32 mouse cellular contexts compared by ENCODE assay signal in the genomic region with DNA sequence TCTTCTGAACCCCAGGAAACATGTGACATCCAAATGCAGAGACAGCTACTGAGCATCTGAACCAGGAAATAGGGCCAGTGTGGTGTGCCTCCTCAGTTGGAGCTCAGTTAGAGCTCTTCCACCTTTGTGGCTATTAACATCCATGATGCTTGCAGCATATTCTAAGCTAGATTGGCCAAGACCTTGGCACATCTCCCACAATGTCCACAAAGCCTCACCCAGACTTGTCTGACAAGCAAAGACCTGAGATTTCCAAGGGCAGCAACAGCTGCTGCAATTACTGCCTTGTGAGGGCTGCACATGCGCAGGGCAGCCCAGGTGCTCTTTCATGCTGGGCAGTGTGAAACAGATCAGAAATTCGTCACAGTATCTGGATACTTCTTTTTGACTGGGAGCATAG. TPM values are rescaled to one million over a fixed set of nuclear protein-coding genes. Genes with fewer than 3 reads are reported as not detected.
A peak's percentile ranks its signal among the peaks of the same experiment; 100 is the strongest.
DNase-seq lines count a peak whose midpoint lies in the region; ATAC-seq lines count a peak whose summit lies in the region.
"Had no signal": no experiment of that assay in that cellular context is flagged by ENCODE, and none has a peak within 500 bp of the region (broad histone marks: within the 10 kb centered on the region; RNA-seq: fewer than 3 reads in every experiment).

No protein-coding gene starts in this region.

- no peaks in the 10 kb centered on the region for H3K27me3 ChIP-seq in embryonic facial prominence, embryonic 14.5 days (replicated peaks; ENCODE audit: control insufficient read depth, insufficient read depth, low read length)
- no peaks in the 10 kb centered on the region for H3K27me3 ChIP-seq in embryonic facial prominence, embryonic 10.5 days (replicated peaks; ENCODE audit: low read depth, poor library complexity, severe bottlenecking)
- H3K27me3 ChIP-seq: embryonic facial prominence, embryonic 15.5 days; forebrain, embryonic 13.5 days; hindbrain, embryonic 15.5 days; limb, embryonic 15.5 days; megakaryocyte, embryonic 14.5 days; midbrain, embryonic 12.5 days; neural tube, embryonic 13.5 days had no signal

- DNase-seq in embryonic facial prominence, embryonic 14.5 days (ENCODE audit: low spot score) = peak; percentile 36
- no peak for DNase-seq in embryonic facial prominence, embryonic 10.5 days (ENCODE audit: low spot score)
- DNase-seq in thymus, postnatal 25 days = peak; percentile 8
- DNase-seq in thymus, postnatal 0 days (ENCODE audit: low spot score) = no peak
- peak; percentile 87 for DNase-seq in fat pad, adult 2 months (ENCODE audit: extremely low read depth, low read depth, low spot score)
- DNase-seq in urinary bladder, postnatal 36 days (ENCODE audit: low spot score in 2 of 2) = peak; percentile 52 to 62
- DNase-seq in left cerebral cortex, postnatal 10 days (ENCODE audit: extremely low spot score in 1 of 2, low spot score in 2 of 2) = no peak
- DNase-seq: adrenal gland, adult 2 months; cerebellum, adult 11-12 months; cerebellum, adult 9-11 months; gastrocnemius, postnatal 10 days; heart, postnatal 14 days; kidney, adult 18-20 months; kidney, postnatal 36 days; lung, postnatal 4 days; right cerebral cortex, postnatal 4 days; thymus, adult 2 months had no signal

- ATAC-seq in embryonic facial prominence, embryonic 14.5 days (ENCODE audit: low read depth) = no peak
- ATAC-seq: CD4-positive, CD25-positive, alpha-beta regulatory T cell, adult 4 months; forebrain, embryonic 13.5 days; inflammation-experienced regulatory T-cells, adult 6 months had no signal

- intact Hi-C loops in left cerebral cortex, postnatal 10 days (cut with DNase I) = no loop called here

- H3K27ac ChIP-seq in embryonic facial prominence, embryonic 14.5 days (replicated peaks; ENCODE audit: low read depth, low read length) = no peak overlapping the region
- H3K27ac ChIP-seq in embryonic facial prominence, embryonic 10.5 days (replicated peaks) = no peak overlapping the region
- H3K27ac ChIP-seq: embryonic facial prominence, embryonic 15.5 days; forebrain, embryonic 13.5 days; hindbrain, embryonic 10.5 days; hindbrain, embryonic 15.5 days; layer of hippocampus, adult 2 months; left cerebral cortex, adult 2 months; limb, embryonic 15.5 days; midbrain, embryonic 12.5 days; neural tube, embryonic 13.5 days had no signal

- 63% methylated on average over 2 of the region's 2 CpGs for WGBS in embryonic facial prominence, embryonic 14.5 days
- WGBS in embryonic facial prominence, embryonic 10.5 days = 83% methylated on average over 2 of the region's 2 CpGs

- no peak overlapping the region for H3K9ac ChIP-seq in embryonic facial prominence, embryonic 14.5 days (ENCODE audit: low read depth, low read length)
- H3K9ac ChIP-seq: embryonic facial prominence, embryonic 15.5 days; forebrain, embryonic 13.5 days; hindbrain, embryonic 15.5 days; limb, embryonic 15.5 days; midbrain, embryonic 12.5 days; neural tube, embryonic 13.5 days had no signal

- H3K4me3 ChIP-seq in embryonic facial prominence, embryonic 14.5 days (ENCODE audit: low read depth, low read length) = no peak overlapping the region
- no peak overlapping the region for H3K4me3 ChIP-seq in embryonic facial prominence, embryonic 10.5 days
- H3K4me3 ChIP-seq: embryonic facial prominence, embryonic 15.5 days; forebrain, embryonic 13.5 days; hindbrain, embryonic 10.5 days; hindbrain, embryonic 15.5 days; layer of hippocampus, adult 2 months; left cerebral cortex, adult 2 months; limb, embryonic 15.5 days; megakaryocyte, embryonic 14.5 days; midbrain, embryonic 12.5 days; neural tube, embryonic 13.5 days had no signal

- no peak overlapping the region for H3K4me2 ChIP-seq in embryonic facial prominence, embryonic 14.5 days (ENCODE audit: low read depth, low read length)
- H3K4me2 ChIP-seq: embryonic facial prominence, embryonic 15.5 days; forebrain, embryonic 13.5 days; hindbrain, embryonic 15.5 days; limb, embryonic 15.5 days; midbrain, embryonic 12.5 days; neural tube, embryonic 13.5 days had no signal

- H3K9me3 ChIP-seq in embryonic facial prominence, embryonic 14.5 days (ENCODE audit: control insufficient read depth, low read length) = no peaks in the 10 kb centered on the region
- H3K9me3 ChIP-seq in embryonic facial prominence, embryonic 10.5 days = no peaks in the 10 kb centered on the region
- H3K9me3 ChIP-seq: embryonic facial prominence, embryonic 15.5 days; forebrain, embryonic 13.5 days; hindbrain, embryonic 10.5 days; hindbrain, embryonic 15.5 days; limb, embryonic 15.5 days; midbrain, embryonic 12.5 days; neural tube, embryonic 13.5 days had no signal

- no peaks in the 10 kb centered on the region for H3K36me3 ChIP-seq in embryonic facial prominence, embryonic 14.5 days (ENCODE audit: control insufficient read depth, insufficient read depth, low read length)
- no peaks in the 10 kb centered on the region for H3K36me3 ChIP-seq in embryonic facial prominence, embryonic 10.5 days (replicated peaks)
- H3K36me3 ChIP-seq: embryonic facial prominence, embryonic 15.5 days; hindbrain, embryonic 10.5 days; hindbrain, embryonic 15.5 days; limb, embryonic 15.5 days; midbrain, embryonic 12.5 days; neural tube, embryonic 13.5 days had no signal

- H3K4me1 ChIP-seq in embryonic facial prominence, embryonic 14.5 days (ENCODE audit: control insufficient read depth, insufficient read depth, low read length) = no peaks in the 10 kb centered on the region
- H3K4me1 ChIP-seq in embryonic facial prominence, embryonic 10.5 days = no peaks in the 10 kb centered on the region
- H3K4me1 ChIP-seq: hindbrain, embryonic 15.5 days; limb, embryonic 15.5 days; megakaryocyte, embryonic 14.5 days; neural tube, embryonic 13.5 days had no signal

RNA-seq across cellular contexts. Expression of gene Grik1, which starts 37.4 kb away (rescaled TPM):
- 4.6 and 5.7 TPM in 2 replicates for polyA plus RNA-seq in embryonic facial prominence, embryonic 14.5 days (2014; fragmentation: Nextera tagmentation; extraction: Ambion mirVana)
- 1.0 and 1.5 TPM in 2 replicates for polyA plus RNA-seq in embryonic facial prominence, embryonic 10.5 days (2016; fragmentation: Nextera tagmentation; extraction: Ambion mirVana)
- 0.05 and 0.16 TPM in 2 replicates for polyA plus RNA-seq in thymus, postnatal 0 days (2015; fragmentation: Nextera tagmentation; extraction: Ambion mirVana)
- 10 to 100 TPM; 35.1 to 37.0 TPM for total RNA-seq in left cerebral cortex, postnatal 10 days (2021)
- total RNA-seq: adrenal gland, adult 2 months; common myeloid progenitor, adult 5-6 weeks; granulocyte monocyte progenitor cell, adult 5-6 weeks had no signal
- polyA plus RNA-seq: CD4-positive, CD25-positive, alpha-beta regulatory T cell, adult 4 months; liver, embryonic 16.5 days had no signal

Comparison
In these comparisons a context has a peak if more than half of its experiments do, and no peak if none do; other contexts are left out.
1. DNase-seq: peak in embryonic facial prominence, embryonic 14.5 days (single experiment), thymus, postnatal 25 days (single experiment), fat pad, adult 2 months (single experiment) and urinary bladder, postnatal 36 days (2 of 2); none in embryonic facial prominence, embryonic 10.5 days (single experiment), thymus, postnatal 0 days (single experiment) and left cerebral cortex, postnatal 10 days (0 of 2).